Mouse (Mus musculus): ENCODE data around the gene Tango6.

Gene Tango6

GRCm38 (mm10) chr8:106818626-106819515 is 136.0 kb downstream of the Tango6 start:
- DNase-seq = no peak

- no peak for DNase-seq
These were observed 136.7 kb downstream of the Tango6 start for GRCm38 (mm10) chr8:106819581-106819980.

- DNase-seq = no peak
These were observed 138.0 kb downstream of the Tango6 start for GRCm38 (mm10) chr8:106820553-106821515.

GRCm38 (mm10) chr8:106828921-106829320 is 146.1 kb downstream of the Tango6 start:
- no peak for DNase-seq

GRCm38 (mm10) chr8:106829526-106830045 is 146.7 kb downstream of the Tango6 start:
- peak in 1 of 2 experiments; percentile 7 for DNase-seq

- peak; percentile 55 to 79 for DNase-seq
These were observed 152.0 kb downstream of the Tango6 start for GRCm38 (mm10) chr8:106834899-106835298.

GRCm38 (mm10) chr8:106836525-106836924 is 153.7 kb downstream of the Tango6 start:
- DNase-seq = no peak

- no peak for DNase-seq
These were observed 155.9 kb downstream of the Tango6 start for GRCm38 (mm10) chr8:106838803-106839202.

GRCm38 (mm10) chr8:106839209-106840001 is 156.5 kb downstream of the Tango6 start:
- peak; percentile 34 to 71 for DNase-seq

GRCm38 (mm10) chr8:106850034-106850433 is 167.2 kb downstream of the Tango6 start:
- DNase-seq = no peak

- DNase-seq = peak in 1 of 2 experiments; percentile 52
These were observed 171.8 kb downstream of the Tango6 start for GRCm38 (mm10) chr8:106854534-106855241.

- DNase-seq = no peak
These were observed 172.3 kb downstream of the Tango6 start for GRCm38 (mm10) chr8:106855242-106855562.

GRCm38 (mm10) chr8:106862845-106863244 is 180.0 kb downstream of the Tango6 start:
- DNase-seq = no peak

- DNase-seq = no peak
These were observed 182.5 kb downstream of the Tango6 start for GRCm38 (mm10) chr8:106865354-106865753.

- peak in 1 of 2 experiments; percentile 38 for DNase-seq
These were observed 187.2 kb downstream of the Tango6 start, which contains the start of gene Has3 for GRCm38 (mm10) chr8:106870051-106870450. TSS of gene Has3 (plus strand) at chr8:106870242.

GRCm38 (mm10) chr8:106870537-106871327 is 187.9 kb downstream of the Tango6 start:
- DNase-seq = peak; percentile 73 to 81

GRCm38 (mm10) chr8:106871328-106871926 is 188.6 kb downstream of the Tango6 start:
- peak in 1 of 2 experiments; percentile 37 for DNase-seq

GRCm38 (mm10) chr8:106871931-106872371 is 189.1 kb downstream of the Tango6 start:
- DNase-seq = peak; percentile 76 to 88

GRCm38 (mm10) chr8:106872454-106873034 is 189.7 kb downstream of the Tango6 start:
- peak; percentile 44 for DNase-seq
